8 mouse cellular contexts compared by ENCODE assay signal in the genomic region with DNA sequence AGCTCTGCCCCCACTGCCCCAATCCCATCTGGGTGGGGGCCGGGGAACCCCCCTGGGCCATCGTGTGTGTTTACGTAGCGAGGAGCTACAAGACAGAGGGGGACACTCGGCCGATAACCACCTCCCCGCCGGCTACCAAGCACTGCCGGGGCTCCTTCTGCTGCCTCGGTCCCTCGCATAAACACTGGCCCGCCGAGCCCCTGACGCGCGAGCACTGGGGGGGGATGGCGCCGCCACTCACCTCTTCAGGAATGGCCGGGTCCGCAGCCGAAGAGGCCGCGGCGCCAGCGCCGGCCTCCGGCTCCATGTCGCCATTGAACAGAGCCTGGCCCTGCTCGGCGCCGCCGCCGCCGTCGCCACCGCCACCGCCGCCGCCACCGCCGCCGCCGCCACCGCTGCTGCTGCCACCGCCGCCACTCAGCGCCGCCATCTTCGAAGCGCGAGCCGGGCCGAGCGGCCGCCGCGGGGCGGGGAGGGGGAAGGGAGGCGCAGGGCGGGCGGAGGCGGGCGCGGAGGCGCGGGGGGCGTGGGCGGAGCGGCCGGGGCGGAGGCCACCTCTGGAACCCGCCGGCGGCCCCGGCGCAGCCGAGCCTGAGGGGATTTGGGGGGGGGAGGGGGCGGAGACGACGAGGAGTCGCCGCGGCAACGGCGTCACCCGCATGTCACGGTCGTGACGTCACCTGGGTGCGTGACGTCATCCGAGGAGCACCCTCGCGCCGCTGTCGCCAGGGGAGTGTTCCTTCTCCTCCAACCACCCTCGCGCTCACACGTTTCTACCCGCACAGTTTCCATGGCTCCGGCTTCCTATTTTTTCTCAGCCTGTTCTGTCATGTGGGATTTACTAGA. TPM values are rescaled to one million over a fixed set of nuclear protein-coding genes. Genes with fewer than 3 reads are reported as not detected.
DNase-seq lines count a peak whose midpoint lies in the region; ATAC-seq and TF ChIP-seq lines count a peak whose summit lies in the region.

Gene Braf (minus strand): TSS at position 598 of the 846 bp plus-strand sequence.

- CTCF ChIA-PET in Patski (lab: Charles Lee), result interaction anchor here (1.2 kb wide), 1 partner anchor 58 kb away, joined by 3 read pairs; no protein-coding TSS in a partner anchor

- peak within 1 kb of the TSS; percentile 97 for H3K27ac ChIP-seq in hindbrain, embryonic 14.5 days

- no peaks in the 10 kb centered on the region for H3K9me3 ChIP-seq in hindbrain, embryonic 14.5 days (ENCODE audit: control insufficient read depth, low read length)

- H3K27me3 ChIP-seq in Patski, result peaks cover 3% of the 10 kb centered on the region
- H3K27me3 ChIP-seq in hindbrain, embryonic 14.5 days (ENCODE audit: control insufficient read depth, insufficient read depth, low read length), result no peaks in the 10 kb centered on the region

- DNase-seq in Patski (ENCODE audit: low read depth, low spot score), result peak; percentile 37
- peak; percentile 94 to 96 for DNase-seq in cerebellum, postnatal 14 days
- peak; percentile 67 to 83 for DNase-seq in frontal cortex, postnatal 25 days (ENCODE audit: low spot score in 2 of 2)
- peak; percentile 96 for DNase-seq in hindbrain, embryonic 14.5 days (ENCODE audit: low spot score)
- DNase-seq in layer of hippocampus, postnatal 36 days, result peak; percentile 81 to 86
- DNase-seq in lung, postnatal 36 days, result peak; percentile 84
- DNase-seq in retina, postnatal 1 day, result peak; percentile 95
- DNase-seq in urinary bladder, adult 18-20 months (ENCODE audit: low spot score in 2 of 2), result peak; percentile 57 to 71

- H3K4me2 ChIP-seq in hindbrain, embryonic 14.5 days (replicated peaks), result peak within 1 kb of the TSS; percentile 94

- peaks cover 30% of the 10 kb centered on the region for H3K4me1 ChIP-seq in hindbrain, embryonic 14.5 days (replicated peaks; ENCODE audit: control insufficient read depth, insufficient read depth, low read length)

- H3K36me3 ChIP-seq in hindbrain, embryonic 14.5 days (replicated peaks; ENCODE audit: control insufficient read depth, insufficient read depth), result no peaks in the 10 kb centered on the region

- WGBS in hindbrain, embryonic 14.5 days, result 0% methylated on average over 50 of the region's 101 CpGs

- ATAC-seq in Patski, result peak; percentile 82
- peak; percentile 92 for ATAC-seq in hindbrain, embryonic 14.5 days (ENCODE audit: low FRiP score)

- POLR2A ChIA-PET in Patski (lab: Charles Lee), result no interaction called here

- in situ Hi-C loops in Patski (cut with MboI; ENCODE audit: low pct_unique_long_range_greater_than_20kb), result no loop called here

- peak within 1 kb of the TSS; percentile 92 for H3K9ac ChIP-seq in hindbrain, embryonic 14.5 days

- peak within 1 kb of the TSS; percentile 85 for H3K4me3 ChIP-seq in hindbrain, embryonic 14.5 days (replicated peaks; ENCODE audit: low read length)

- no peak for TF ChIP-seq CTCF in Patski (IDR thresholded peaks at IDR 0.05)

RNA-seq across cellular contexts. Expression of gene Braf, which starts in this region (rescaled TPM):
- 13.2 TPM for polyA plus RNA-seq in Patski (2021)
- 28.0 and 28.3 TPM in 2 replicates for polyA plus RNA-seq in hindbrain, embryonic 14.5 days (2014; fragmentation: Nextera tagmentation; extraction: Ambion mirVana)
- 100 to 1,000 TPM; 118 to 131 TPM for total RNA-seq in layer of hippocampus, postnatal 36 days (2021)

Comparison
In these comparisons a context has a peak if more than half of its experiments do, and no peak if none do; other contexts are left out.
1. Peak in every context shown above with its lines: DNase-seq, ATAC-seq, H3K4me3 ChIP-seq and H3K27ac ChIP-seq.
2. DNase-seq: peak in every context shown above with its lines; median percentile 96 in hindbrain, embryonic 14.5 days; 95 in cerebellum, postnatal 14 days; 95 in retina, postnatal 1 day; 84 in lung, postnatal 36 days; 84 in layer of hippocampus, postnatal 36 days; 75 in frontal cortex, postnatal 25 days; 64 in urinary bladder, adult 18-20 months; 37 in Patski.